Mouse (Mus musculus) midbrain, postnatal 0 days (tissue): Measurements from ENCODE around the gene Plxdc2. TPM values are rescaled to one million over a fixed set of nuclear protein-coding genes. Genes with fewer than 3 reads are reported as not detected.
A peak's percentile ranks its signal among the peaks of the same experiment; 100 is the strongest.

Experiments used
- ATAC-seq: fragments of 200-750 bp; cut with Nextera tagmentation; 2 replicates; pipeline ENCODE4 v1.8.0; 2017; ENCODE audit warnings: moderate number of reproducible peaks, mild to moderate bottlenecking, moderate TSS enrichment, moderate library complexity; ENCODE audit not compliant: low FRiP score
- DNase-seq: peaks from one replicate; pipeline ENCODE4 v3.0.0-alpha.2; 2015; ENCODE audit warnings: low spot score
- H3K27ac ChIP-seq: fragments of 300-500 bp; sonication (generic); 2 replicates; pipeline ENCODE4 v1.5.1; 2014; ENCODE audit warnings: low read depth, mild to moderate bottlenecking, low read length, mixed read lengths
- H3K27me3 ChIP-seq: fragments of 300-500 bp; sonication (generic); 2 replicates; pipeline ENCODE4 v1.6.1; 2014; ENCODE audit warnings: low read length, control low read depth, mixed read lengths; ENCODE audit not compliant: insufficient read depth
- H3K36me3 ChIP-seq: fragments of 300-500 bp; sonication (generic); 2 replicates; pipeline ENCODE4 v1.6.1; 2014; ENCODE audit warnings: low read length, control low read depth, mixed read lengths; ENCODE audit not compliant: insufficient read depth
- H3K4me1 ChIP-seq: fragments of 300-500 bp; sonication (generic); 2 replicates; pipeline ENCODE4 v1.6.1; 2014; ENCODE audit warnings: mild to moderate bottlenecking, control low read depth, antibody characterized with exemption, low read length, mixed read lengths; ENCODE audit not compliant: insufficient read depth
- H3K4me2 ChIP-seq: fragments of 300-500 bp; sonication (generic); 2 replicates; pipeline ENCODE4 v1.6.1; 2014; ENCODE audit warnings: low read depth, mild to moderate bottlenecking, low read length, mixed read lengths; ENCODE audit not compliant: poor library complexity, severe bottlenecking
- H3K4me3 ChIP-seq: fragments of 300-500 bp; sonication (generic); 2 replicates; pipeline ENCODE4 v1.5.1; 2014; ENCODE audit warnings: low read depth, mild to moderate bottlenecking, low read length, moderate library complexity
- H3K9ac ChIP-seq: fragments of 300-500 bp; sonication (generic); replicated peaks from 2 replicates; pipeline ENCODE4 v1.6.1; 2014; ENCODE audit warnings: mild to moderate bottlenecking, low read length, moderate library complexity, mixed read lengths; ENCODE audit not compliant: poor library complexity, severe bottlenecking
- H3K9me3 ChIP-seq: fragments of 300-500 bp; sonication (generic); 2 replicates; pipeline ENCODE4 v1.6.1; 2016; ENCODE audit warnings: low read length, control low read depth
- CTCF ChIP-seq: IDR thresholded peaks from 2 replicates; pipeline ENCODE4 v1.5.1; 2016; ENCODE audit warnings: antibody characterized with exemption, mild to moderate bottlenecking
- WGBS: fragments of 180-500 bp; shearing (Covaris S2); extraction: QIAGEN DNeasy Blood & Tissue Kit; methylation state at CpG from one replicate; pipeline ENCODE4 v1.1.7; 2014; 5-methylcytosine and 5-hydroxymethylcytosine counted together
- polyA plus RNA-seq: library from polyadenylated mRNA; unstranded; fragments of >200 nt; fragmentation: Nextera tagmentation; extraction: Ambion mirVana; gene quantifications from 2 replicates; pipeline ENCODE4 v1.2.1, GENCODE M21; 2015
- total RNA-seq: library from RNA; depleted of rRNA; stranded (reverse); fragments of >200 nt; gene quantifications from 2 replicates; pipeline ENCODE4 v1.2.3, GENCODE M21; 2014

The Plxdc2 gene
- total and polyA plus RNA-seq, 2 experiments from 2014 or later: 29.0 TPM

- DNase-seq: no peak
- ATAC-seq: no peak
- 84% methylated on average over 1 of the region's 1 CpGs for WGBS
- no peak overlapping the region for H3K9ac ChIP-seq
- H3K27ac ChIP-seq: no peak overlapping the region
- H3K27me3 ChIP-seq: no peaks in the 10 kb centered on the region
- no peaks in the 10 kb centered on the region for H3K36me3 ChIP-seq
- no peaks in the 10 kb centered on the region for H3K9me3 ChIP-seq
- TF ChIP-seq CTCF: no peak
- H3K4me3 ChIP-seq: no peak overlapping the region
- H3K4me1 ChIP-seq: no peaks in the 10 kb centered on the region
- no peak overlapping the region for H3K4me2 ChIP-seq
Observed at GRCm38 (mm10) chr2:16668391-16668790, 312.3 kb downstream of the Plxdc2 start.

- Histone ChIP-seq H3K36me3 (no peaks in the 10 kb centered on the region), H3K27me3 (no peaks in the 10 kb centered on the region), H3K27ac (no peak overlapping the region), H3K4me1 (no peaks in the 10 kb centered on the region), H3K9ac (no peak overlapping the region), H3K4me3 (no peak overlapping the region), H3K4me2 (no peak overlapping the region), H3K9me3 (no peaks in the 10 kb centered on the region)
- no peak for DNase-seq
- no peak for TF ChIP-seq CTCF
- 98% methylated on average over 3 of the region's 3 CpGs for WGBS
- no peak for ATAC-seq
Observed at GRCm38 (mm10) chr2:16682905-16683304, 326.8 kb downstream of the Plxdc2 start.

- TF ChIP-seq CTCF: no peak
Observed at GRCm38 (mm10) chr2:16683739-16684138, 327.6 kb downstream of the Plxdc2 start.

GRCm38 (mm10) chr2:16684529-16684928, 328.4 kb downstream of the Plxdc2 start:
- Histone ChIP-seq H3K4me1 (no peaks in the 10 kb centered on the region), H3K27me3 (no peaks in the 10 kb centered on the region), H3K4me2 (no peak overlapping the region), H3K36me3 (no peaks in the 10 kb centered on the region), H3K9ac (no peak overlapping the region), H3K4me3 (no peak overlapping the region), H3K9me3 (no peaks in the 10 kb centered on the region), H3K27ac (no peak overlapping the region)
- 82% methylated on average over 1 of the region's 1 CpGs for WGBS
- DNase-seq: no peak
- no peak for TF ChIP-seq CTCF
- no peak for ATAC-seq

More at GRCm38 (mm10) chr2:16683739-16684138, 327.6 kb downstream of the Plxdc2 start:
- ATAC-seq (no peak), DNase-seq (no peak)
- Histone ChIP-seq H3K4me2 (no peak overlapping the region), H3K36me3 (no peaks in the 10 kb centered on the region), H3K27me3 (no peaks in the 10 kb centered on the region), H3K4me3 (no peak overlapping the region), H3K9me3 (no peaks in the 10 kb centered on the region), H3K27ac (no peak overlapping the region), H3K4me1 (no peaks in the 10 kb centered on the region), H3K9ac (no peak overlapping the region)
- 90% methylated on average over 3 of the region's 3 CpGs for WGBS

- Histone ChIP-seq H3K4me1 (no peaks in the 10 kb centered on the region), H3K4me3 (no peak overlapping the region), H3K36me3 (no peaks in the 10 kb centered on the region), H3K27ac (no peak overlapping the region), H3K27me3 (no peaks in the 10 kb centered on the region), H3K9me3 (no peaks in the 10 kb centered on the region), H3K4me2 (no peak overlapping the region), H3K9ac (no peak overlapping the region)
- DNase-seq: no peak
- ATAC-seq: no peak
- WGBS: 40% methylated on average over 2 of the region's 2 CpGs
- TF ChIP-seq CTCF: no peak
Observed at GRCm38 (mm10) chr2:16696390-16696789, 340.3 kb downstream of the Plxdc2 start.

GRCm38 (mm10) chr2:16697181-16697580, 341.1 kb downstream of the Plxdc2 start:
- no peak overlapping the region for H3K4me3 ChIP-seq
- H3K9me3 ChIP-seq: no peaks in the 10 kb centered on the region
- H3K36me3 ChIP-seq: no peaks in the 10 kb centered on the region
- no peaks in the 10 kb centered on the region for H3K27me3 ChIP-seq
- H3K4me2 ChIP-seq: no peak overlapping the region
- DNase-seq (no peak), ATAC-seq (no peak)
- no peak overlapping the region for H3K27ac ChIP-seq
- WGBS: 80% methylated on average over 5 of the region's 5 CpGs
- no peaks in the 10 kb centered on the region for H3K4me1 ChIP-seq
- H3K9ac ChIP-seq: no peak overlapping the region
- no peak for TF ChIP-seq CTCF

- WGBS: 93% methylated on average over 2 of the region's 2 CpGs
- no peak for DNase-seq
- no peak for ATAC-seq
Observed at GRCm38 (mm10) chr2:16706227-16706626, 350.1 kb downstream of the Plxdc2 start.

More at GRCm38 (mm10) chr2:16706227-16706626, 350.1 kb downstream of the Plxdc2 start:
- Histone ChIP-seq H3K27ac (no peak overlapping the region), H3K9ac (no peak overlapping the region), H3K4me3 (no peak overlapping the region), H3K36me3 (no peaks in the 10 kb centered on the region), H3K27me3 (no peaks in the 10 kb centered on the region), H3K9me3 (no peaks in the 10 kb centered on the region), H3K4me1 (no peaks in the 10 kb centered on the region), H3K4me2 (no peak overlapping the region)
- TF ChIP-seq CTCF: peak; percentile 24
